Mouse (Mus musculus) spleen, embryonic (tissue): ENCODE results near the gene Cdk17.

Source experiments
- CTCF ChIA-PET: fragments of 350-600 bp; sonication (Branson Sonifier 250); formaldehyde crosslinking; loops from one replicate; lab custom pipeline; 2022; lab: Charles Lee

Gene Cdk17

DNA sequence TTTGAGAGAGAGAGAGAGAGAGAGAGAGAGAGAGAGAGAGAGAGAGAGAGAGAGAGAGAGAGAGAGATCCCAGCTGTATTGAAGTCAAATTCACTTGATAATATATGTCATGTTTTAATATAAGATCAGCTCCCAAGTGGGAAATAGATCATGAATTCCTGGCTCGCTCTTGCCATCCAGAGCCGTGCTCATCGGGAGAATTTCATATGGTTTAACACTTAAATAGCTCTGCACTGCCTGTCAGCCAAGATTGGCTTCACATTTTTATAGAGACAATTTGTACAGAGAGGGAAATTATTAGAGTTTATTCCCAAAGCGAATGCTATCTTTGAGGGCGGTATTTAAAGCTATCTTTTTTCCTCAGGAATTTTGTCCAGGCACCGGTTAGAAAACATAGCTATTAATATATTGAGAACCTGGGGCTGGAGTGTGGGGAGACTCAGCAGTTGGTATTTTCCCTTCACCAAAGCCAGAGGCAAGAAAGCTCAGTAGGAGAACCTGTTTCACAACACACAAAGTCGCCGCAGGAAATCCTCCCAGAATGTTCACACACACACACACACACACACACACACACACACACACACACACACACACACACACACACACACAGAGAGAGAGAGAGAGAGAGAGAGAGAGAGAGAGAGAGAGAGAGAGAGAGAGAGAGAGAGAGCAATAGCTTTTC lies 17.9 kb upstream of the Cdk17 start:
- CTCF ChIA-PET = interaction anchor here (0.7 to 1.2 kb wide), 3 partner anchors 10 to 229 kb away, joined by 3 to 5 read pairs (median 3); no protein-coding TSS in a partner anchor

DNA sequence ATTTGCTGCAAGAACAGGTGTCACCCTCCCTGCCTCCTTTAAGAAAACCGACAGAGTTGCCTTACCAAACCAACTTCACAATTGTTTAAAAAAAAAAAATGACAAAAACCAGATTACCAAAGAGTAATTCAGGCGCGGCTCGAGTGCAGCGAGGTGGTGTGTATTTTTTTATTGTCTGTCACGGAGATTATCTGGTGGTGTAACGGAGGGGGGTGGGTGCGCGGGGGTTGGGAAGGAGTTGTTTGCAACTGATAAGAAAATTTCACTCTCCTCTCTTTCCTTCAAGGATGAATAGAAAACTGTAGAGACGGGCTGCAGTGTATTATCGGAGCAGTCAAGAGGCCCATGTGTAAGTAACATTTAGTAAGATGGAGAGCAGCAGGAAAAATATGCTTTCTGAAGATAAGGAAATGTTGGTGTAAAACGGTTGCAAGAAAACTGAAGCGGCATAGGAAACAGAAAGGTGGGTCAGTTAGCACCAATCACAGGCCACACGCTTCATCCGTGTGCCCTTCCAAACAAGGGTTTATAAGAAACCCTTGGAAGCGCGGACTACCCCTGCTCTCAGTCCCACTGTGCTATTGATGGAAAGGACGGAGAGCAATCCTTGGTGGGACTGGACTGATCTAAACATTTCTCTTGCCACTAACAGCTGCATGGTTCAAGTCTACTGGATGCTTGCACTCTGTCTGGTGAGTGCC lies 17.2 kb upstream of the Cdk17 start:
- CTCF ChIA-PET = interaction anchor here (0.7 to 1.2 kb wide), 3 partner anchors 11 to 229 kb away, joined by 3 to 5 read pairs (median 3); no protein-coding TSS in a partner anchor

DNA sequence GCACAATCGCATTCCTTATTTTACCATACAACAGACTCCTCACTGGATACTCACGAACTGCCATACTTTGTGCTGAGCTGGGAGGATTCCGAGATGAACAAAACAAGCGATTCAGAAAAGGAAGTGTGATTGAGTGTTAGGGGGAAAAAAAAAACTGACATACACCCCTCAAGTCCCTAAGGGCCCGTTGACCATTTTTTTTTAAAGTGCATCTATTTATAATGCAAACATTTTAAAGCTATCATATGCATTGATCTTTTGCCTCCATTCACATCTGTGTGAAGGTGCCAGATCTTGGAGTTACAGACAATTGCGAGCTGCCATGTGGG lies 16.7 kb upstream of the Cdk17 start:
- CTCF ChIA-PET = no interaction called here

DNA sequence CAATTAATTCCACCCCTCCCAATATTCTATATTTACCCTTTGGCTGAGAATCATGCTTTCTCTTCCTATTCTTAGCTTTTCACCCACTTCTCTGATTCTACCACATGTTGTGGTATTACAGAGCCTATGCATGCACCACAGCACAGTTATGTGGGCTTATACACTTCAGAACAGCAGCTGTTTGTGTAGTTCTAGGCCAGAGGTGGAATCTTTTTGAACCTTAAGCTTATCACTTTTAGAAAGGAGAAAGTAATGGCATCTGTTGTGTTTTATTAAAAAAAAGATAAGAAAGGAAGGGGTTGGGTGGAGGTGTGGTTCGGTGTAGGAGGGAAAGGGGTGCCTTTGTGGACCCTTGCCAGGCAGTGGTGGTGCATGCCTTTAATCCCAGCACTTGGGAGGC lies 16.1 kb upstream of the Cdk17 start:
- CTCF ChIA-PET = interaction anchor here (1.0 kb wide), 1 partner anchor 8 kb away, joined by 3 read pairs; no protein-coding TSS in a partner anchor

DNA sequence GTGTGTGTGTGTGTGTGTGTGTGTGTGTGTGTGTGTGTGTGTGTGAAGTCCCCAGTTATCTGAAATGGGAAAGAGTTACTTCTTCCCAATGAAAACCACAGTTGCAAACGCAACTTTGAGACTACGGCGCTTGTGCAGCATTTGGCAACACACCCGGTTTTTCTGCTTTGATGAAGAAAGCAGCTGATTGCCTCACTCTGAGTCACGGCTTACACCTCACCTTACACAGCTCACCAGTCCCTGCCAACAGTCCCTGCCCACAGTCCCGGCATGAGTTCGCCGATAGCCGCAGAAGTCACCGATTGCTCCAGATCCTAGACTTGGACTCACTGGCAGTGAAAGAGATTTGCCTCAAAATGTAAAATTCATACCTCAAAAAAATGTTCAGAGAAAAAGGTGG lies 15.6 kb upstream of the Cdk17 start:
- CTCF ChIA-PET = interaction anchor here (1.0 kb wide), 1 partner anchor 9 kb away, joined by 3 read pairs; no protein-coding TSS in a partner anchor

DNA sequence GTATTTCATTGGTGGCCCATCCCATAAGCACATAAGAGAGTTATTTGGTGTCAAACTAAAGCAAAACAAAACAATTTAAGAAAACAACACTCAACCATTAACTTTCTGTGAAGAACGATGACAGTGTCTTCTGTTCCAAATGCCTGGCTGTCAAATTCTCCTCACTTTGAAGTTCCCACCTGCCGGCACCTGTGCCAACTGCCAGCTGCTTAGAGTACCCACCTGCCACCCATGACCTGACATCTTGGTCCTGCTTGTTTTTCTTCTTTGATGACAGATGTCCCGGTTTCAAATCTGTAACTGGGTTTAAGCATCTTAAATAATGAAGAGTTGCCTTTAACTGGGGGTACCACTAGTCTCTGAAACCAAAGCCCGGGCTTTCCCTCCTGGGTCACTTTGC lies 14.1 kb upstream of the Cdk17 start:
- CTCF ChIA-PET = no interaction called here

DNA sequence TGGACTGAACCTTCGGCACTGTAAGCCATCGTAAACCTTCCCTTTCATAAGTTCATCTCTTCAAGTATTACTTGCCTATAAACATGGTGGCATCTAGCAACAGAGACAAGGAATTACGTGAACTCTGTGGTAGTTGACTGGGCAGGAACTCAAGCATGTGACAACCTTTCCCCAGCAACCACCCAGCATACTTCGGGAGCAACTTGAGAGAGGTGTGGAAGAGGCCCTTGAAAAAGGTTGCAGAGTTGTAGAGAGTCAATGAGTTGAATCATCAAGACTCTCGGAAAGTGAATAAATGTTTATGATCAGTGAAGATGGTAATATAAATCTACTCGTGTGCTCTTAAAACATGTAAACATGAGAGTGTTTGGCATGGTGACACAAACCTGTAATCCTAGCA lies 13.0 kb upstream of the Cdk17 start:
- CTCF ChIA-PET = interaction anchor here (0.7 kb wide), 1 partner anchor 22 kb away, joined by 7 read pairs; no protein-coding TSS in a partner anchor

DNA sequence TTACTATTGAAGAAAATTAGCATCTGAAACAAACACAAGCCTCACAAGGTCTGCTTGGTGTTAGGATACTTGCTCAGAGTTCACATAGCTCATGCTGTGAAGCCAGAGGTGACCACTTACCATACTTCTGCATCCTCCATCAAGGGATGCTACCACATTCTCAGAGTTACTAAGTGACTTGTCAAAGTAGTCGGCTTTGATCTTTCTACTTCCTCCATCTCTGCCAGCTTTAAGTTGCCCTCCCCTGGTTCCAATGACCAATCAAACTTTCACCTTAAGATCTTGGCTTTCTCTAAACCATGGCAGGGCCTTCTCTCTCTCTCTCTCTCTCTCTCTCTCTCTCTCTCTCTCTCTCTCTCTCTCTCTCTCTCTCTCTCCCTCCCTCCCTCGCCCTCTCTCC lies 11.1 kb upstream of the Cdk17 start:
- CTCF ChIA-PET = no interaction called here

DNA sequence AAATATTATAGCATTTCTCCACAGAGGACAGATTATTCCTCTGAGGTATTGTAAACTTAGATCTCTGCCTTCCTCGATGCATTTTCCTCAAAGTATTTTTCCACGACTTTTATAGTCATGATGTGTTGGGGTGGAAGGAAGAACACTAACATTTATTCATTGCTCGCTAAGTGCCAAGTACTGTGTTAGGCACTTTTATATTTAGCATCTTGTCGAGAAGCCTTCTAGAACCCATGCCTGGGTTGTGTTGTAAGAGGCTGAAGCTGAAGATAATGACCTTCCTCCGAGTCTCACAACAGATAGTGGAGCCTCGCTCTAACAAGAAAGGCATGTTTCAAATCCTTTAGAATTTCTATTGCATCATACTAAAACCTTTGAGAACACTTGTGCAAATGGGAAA lies 8.9 kb upstream of the Cdk17 start:
- CTCF ChIA-PET = no interaction called here

DNA sequence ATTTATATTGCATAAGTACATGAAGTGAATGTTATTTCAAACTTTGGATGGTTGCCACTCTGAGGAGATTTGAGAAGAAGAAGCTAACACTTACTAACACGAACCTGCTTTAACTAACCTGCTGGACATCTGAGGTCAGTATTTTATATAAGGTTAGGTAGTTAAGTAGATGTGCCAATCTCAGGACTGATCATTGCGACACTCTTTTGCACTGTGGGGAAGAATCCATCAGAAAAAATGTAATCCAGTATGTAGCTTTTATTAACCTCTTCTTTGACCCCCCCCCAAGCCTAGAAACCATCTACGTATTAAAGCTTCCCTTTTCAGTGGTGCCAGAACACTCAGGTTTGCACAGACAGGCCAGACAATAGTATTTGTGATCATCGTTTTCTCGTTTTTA lies 8.0 kb upstream of the Cdk17 start:
- CTCF ChIA-PET = interaction anchor here (0.7 kb wide), 1 partner anchor 65 kb away, joined by 3 read pairs; no protein-coding TSS in a partner anchor

DNA sequence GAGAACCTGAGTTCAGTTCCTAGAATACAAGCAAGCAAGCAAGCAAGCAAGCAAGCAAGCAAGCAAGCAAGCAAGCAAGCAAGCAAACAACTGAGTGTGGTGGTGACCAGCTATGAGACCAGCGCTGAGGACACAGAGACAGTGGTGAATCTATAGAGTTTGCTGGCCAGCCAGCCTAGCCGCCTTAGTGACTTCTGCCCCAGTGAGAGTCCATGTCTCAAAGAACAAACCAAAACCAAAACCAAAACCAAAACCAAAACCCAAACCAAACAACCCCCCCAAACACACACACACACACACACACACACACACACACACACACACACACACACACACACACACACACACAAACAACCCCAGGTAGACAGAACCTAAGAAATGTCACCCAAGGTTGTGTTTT lies 7.3 kb upstream of the Cdk17 start:
- CTCF ChIA-PET = interaction anchor here (0.7 kb wide), 1 partner anchor 65 kb away, joined by 3 read pairs; no protein-coding TSS in a partner anchor

DNA sequence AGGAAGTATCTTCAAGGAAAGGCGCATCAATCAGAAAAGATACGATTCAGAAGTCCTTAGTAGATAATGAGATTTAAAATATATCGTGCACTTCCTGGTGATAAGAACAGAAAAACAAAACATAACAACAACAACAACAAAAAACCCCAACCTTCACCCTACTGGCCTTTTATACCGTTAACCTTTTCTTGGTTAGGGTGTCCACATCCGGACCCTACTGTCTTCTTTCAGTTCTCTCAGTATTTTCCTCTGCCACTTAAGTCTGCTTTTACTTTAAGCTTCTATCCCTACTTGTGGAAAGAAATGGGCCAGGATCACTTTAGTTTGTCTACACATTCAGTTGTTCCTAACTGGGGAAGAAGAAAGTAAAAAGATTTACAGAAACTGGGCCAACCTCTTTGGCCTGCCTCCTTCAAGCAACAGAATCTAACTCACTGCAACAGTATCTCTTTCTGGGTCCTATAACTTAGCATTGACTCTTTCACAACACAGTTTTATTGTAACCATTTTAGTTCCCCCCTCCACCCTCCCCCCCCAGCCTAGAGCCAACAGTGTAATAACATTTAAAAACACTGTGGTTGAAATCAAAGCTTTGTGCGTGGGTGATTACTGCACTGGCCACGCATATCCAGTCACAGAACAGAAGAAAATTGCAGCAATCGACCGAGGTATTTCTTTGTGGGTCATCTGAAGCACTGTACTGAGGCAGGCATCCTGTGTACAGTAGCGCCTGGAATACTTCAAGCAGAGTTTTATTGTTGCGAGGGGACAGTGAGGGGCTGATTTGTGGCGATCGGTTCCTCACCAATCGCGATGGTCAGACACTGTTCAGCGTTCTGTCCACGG lies 801 bp upstream of the Cdk17 start:
- CTCF ChIA-PET = interaction anchor here (0.6 to 2.1 kb wide), 7 partner anchors 11 to 166 kb away, joined by 3 to 10 read pairs (median 6); no protein-coding TSS in a partner anchor

DNA sequence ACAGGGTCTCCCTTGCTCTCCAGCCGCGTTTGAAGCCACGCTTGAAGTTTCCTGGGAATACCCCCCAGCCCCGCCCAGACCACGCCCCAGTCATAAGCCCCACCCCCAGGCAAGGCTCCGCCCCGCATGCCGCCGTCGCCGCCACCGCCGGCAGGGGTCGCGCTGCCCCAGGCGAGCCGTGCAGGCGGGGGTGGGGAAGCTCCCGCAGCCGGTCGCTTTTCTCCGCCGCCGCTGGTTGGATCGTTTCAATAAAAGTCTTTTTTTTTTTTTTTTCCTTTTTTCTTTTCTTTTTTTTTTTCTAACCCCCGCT lies 223 bp upstream of the Cdk17 start:
- CTCF ChIA-PET = interaction anchor here (0.6 to 2.1 kb wide), 6 partner anchors 11 to 165 kb away, joined by 3 to 10 read pairs (median 6); no protein-coding TSS in a partner anchor

DNA sequence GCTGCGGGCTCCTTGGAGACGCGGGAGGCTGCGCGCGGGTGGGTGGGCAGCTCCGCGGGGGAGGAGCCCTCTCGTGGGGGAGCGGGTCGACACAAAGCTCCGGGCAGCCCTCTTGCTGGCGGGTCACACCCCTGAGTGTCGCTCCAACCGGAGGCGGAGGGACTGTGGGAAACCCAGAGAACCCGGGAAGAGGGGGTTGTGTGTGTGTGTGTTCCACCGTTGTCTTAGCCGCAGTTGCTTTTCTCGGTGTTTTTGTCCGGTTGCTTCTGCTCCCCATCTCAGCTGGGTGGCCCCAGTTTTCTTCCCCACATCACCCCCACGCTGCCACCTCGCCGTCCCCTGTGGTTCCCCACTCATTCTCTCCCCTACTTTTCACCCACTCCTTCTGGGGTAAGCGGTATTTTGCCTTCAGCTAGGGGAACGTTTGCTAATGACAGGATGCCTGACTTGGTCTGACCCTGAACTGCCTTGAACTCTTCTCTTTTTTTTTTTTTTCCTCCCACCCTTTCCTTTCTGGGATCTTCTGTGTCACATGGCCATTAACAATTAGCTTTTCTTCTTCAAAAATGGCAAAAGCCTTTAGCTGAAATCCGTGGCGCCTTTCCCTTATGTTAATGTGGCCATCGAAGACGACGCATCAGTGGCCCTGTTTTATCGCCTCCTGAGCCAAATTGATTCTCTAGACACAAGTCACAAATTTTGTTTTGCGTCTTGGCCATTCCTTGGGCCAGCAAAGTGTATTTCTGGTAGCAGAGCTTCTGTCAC lies 1.0 kb downstream of the Cdk17 start:
- CTCF ChIA-PET = interaction anchor here (0.6 to 2.1 kb wide), 4 partner anchors 9 to 258 kb away, joined by 3 to 6 read pairs (median 4); no protein-coding TSS in a partner anchor

DNA sequence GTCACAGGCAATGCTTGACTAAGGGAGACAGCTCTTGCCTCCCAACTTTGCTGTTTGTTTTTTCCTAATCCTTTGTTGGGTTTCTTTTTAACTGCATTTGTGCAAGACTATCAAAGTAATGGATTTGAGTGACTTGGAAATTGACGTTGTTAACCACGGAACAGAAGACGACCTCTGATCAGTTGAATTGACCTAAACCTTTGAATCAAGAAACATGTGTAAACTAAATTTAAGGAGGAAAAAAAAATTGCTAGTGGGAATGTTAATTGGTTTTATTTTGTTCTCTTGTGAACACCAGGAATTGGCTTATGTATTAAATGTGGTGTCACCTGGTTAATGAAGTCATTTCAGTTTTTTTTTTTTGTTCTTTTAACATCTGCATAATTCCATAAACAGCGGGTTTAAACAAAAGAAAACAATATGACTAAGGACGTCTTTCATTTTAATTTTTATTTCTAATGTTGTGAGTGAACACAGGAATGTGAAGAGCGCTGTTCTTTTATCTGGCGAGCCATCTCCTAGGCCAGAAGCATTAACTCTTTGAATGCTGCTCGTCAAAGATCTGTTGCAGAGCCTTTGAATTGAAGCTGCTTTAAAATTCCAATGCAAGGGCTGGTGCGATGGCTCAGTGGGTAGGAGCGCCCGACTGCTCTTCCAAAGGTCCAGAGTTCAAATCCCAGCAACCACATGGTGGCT lies 1.7 kb downstream of the Cdk17 start:
- CTCF ChIA-PET = interaction anchor here (0.6 to 2.1 kb wide), 5 partner anchors 9 to 1423 kb away, joined by 3 to 6 read pairs (median 4); no protein-coding TSS in a partner anchor

DNA sequence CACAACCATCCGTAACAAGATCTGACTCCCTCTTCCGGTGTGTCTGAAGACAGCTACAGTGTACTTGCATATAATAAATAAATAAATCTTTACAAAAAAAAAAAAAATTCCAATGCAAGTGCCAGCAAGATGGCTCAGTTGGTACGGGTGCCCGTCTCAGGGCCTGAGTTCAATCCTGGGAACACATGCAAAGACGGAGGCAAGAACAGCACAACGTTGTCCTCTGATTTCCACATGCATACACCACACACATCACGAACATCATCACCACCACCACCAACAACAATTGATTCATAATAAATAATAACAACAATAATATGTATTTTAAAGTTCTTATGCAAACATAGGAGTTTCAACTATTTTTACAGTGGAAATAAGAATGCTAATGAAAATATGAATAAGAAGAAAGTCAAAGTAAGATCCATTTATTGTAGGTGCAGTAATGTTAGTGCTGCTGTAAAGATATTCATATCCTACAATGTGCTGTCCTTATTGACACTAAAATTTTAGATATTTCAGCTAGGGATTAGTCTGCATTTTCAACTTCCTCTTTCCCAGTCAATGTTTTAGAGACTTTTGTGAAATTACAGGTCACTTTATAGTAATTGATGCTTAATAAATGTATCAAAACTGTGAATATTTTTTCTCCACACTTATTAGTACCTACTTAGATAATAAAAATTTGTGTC lies 2.4 kb downstream of the Cdk17 start:
- CTCF ChIA-PET = interaction anchor here (0.7 kb wide), 1 partner anchor 1423 kb away, joined by 3 read pairs; no protein-coding TSS in a partner anchor

DNA sequence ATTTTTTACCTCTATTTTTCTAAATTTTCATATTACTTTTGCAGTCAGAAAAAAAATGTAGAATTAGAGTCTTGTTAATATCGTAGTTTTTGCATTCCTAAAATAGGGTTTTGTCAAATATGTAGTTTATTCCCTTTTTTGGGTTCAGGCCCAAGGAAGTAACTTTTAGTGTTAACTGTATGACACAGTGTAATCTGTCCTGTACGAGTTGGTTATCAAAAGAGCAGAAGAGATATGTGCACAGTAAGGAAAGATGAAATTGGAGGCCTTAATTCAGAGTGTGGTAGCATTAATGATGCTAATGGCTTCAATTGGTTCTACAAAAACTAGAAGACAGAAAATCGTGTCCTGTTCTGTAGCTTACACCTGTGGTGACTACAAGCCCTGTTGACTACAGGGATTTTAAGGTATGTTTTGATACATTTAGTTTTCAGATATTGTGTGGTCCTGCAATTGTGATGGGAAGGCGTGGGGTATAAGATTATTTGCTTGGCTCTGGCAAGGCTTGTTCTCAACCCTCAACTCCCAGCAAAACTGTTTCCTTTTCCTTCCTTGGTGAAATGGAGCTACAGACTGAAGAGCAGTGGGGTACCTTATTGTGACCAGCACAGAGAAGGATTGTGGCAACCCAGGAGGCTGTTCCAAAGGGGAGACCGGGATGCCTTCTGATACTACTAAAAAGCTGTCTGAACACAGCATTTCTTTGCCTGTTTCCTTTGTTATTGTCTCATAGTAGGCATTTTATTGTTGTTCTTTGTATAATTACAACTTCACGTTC lies 3.2 kb downstream of the Cdk17 start:
- CTCF ChIA-PET = interaction anchor here (0.7 kb wide), 1 partner anchor 1979 kb away, joined by 3 read pairs; no protein-coding TSS in a partner anchor
